Mouse (Mus musculus) CH12.LX (cell line): Measurements from ENCODE around the gene C730034F03Rik. TPM values are rescaled to one million over a fixed set of nuclear protein-coding genes. Genes with fewer than 3 reads are reported as not detected.

Experiments
- DNase-seq: peaks from one replicate; pipeline ENCODE4 v3.0.0-alpha.2; 2013; ENCODE audit errors: extremely low read depth
- H3K27ac ChIP-seq: 2 replicates; pipeline ENCODE4 v1.5.1; 2012; ENCODE audit warnings: low read depth, mild to moderate bottlenecking, control low read depth, moderate library complexity; ENCODE audit not compliant: insufficient read depth
- H3K27me3 ChIP-seq: replicated peaks from 2 replicates; pipeline ENCODE3; 2012; ENCODE audit warnings: inconsistent platforms
- H3K36me3 ChIP-seq, 2 experiments: replicated peaks in 1 of 2; 2 replicates each; pipeline versions ENCODE3 to v1.6.1; 2012; ENCODE audit warnings: inconsistent platforms in 1 of 2, low read length in 1 of 2, mild to moderate bottlenecking in 1 of 2, mixed read lengths in 1 of 2, moderate library complexity in 1 of 2; ENCODE audit not compliant: control insufficient read depth in 1 of 2, insufficient read depth in 1 of 2
- H3K4me1 ChIP-seq, 2 experiments: 2 replicates each; pipeline ENCODE4 v1.6.1; 2012; ENCODE audit warnings: inconsistent platforms in 1 of 2, moderate library complexity in 1 of 2; ENCODE audit not compliant: insufficient read depth in 2 of 2, control insufficient read depth in 1 of 2
- H3K4me2 ChIP-seq: 2 replicates; pipeline ENCODE4 v1.6.1; 2012; ENCODE audit warnings: low read depth, mild to moderate bottlenecking, control low read depth; ENCODE audit not compliant: poor library complexity, insufficient read depth, severe bottlenecking
- H3K4me3 ChIP-seq, 3 experiments: fragments of 150-350 bp in 1 of 3; sonication (generic) in 1 of 3; replicated peaks in 1 of 3; 2 replicates each; pipeline versions ENCODE3 to v1.5.1; 2011 to 2012; ENCODE audit warnings: low read depth in 2 of 3, low read length in 2 of 3, mild to moderate bottlenecking in 2 of 3, moderate library complexity in 2 of 3, control low read depth in 1 of 3, improper control_type of control experiment in 1 of 3, inconsistent platforms in 1 of 3, mixed read lengths in 1 of 3; ENCODE audit not compliant: poor library complexity in 1 of 3
- H3K79me2 ChIP-seq: replicated peaks from 2 replicates; pipeline ENCODE4 v1.6.1; 2012; ENCODE audit warnings: mild to moderate bottlenecking, moderate library complexity; ENCODE audit not compliant: control insufficient read depth, poor library complexity, insufficient read depth, severe bottlenecking; ENCODE audit errors: extremely low read depth
- H3K9ac ChIP-seq: 2 replicates; pipeline ENCODE4 v1.6.1; 2012; ENCODE audit warnings: low read depth, mild to moderate bottlenecking, control low read depth, moderate library complexity; ENCODE audit not compliant: insufficient read depth
- H3K9me3 ChIP-seq: replicated peaks from 2 replicates; pipeline ENCODE3; 2012; ENCODE audit warnings: low read length, inconsistent platforms, mixed read lengths
- BHLHE40 ChIP-seq: IDR thresholded peaks from 2 replicates; pipeline ENCODE4 v1.6.1; 2011; ENCODE audit warnings: mild to moderate bottlenecking, low read depth, low read length, improper control_type of control experiment
- CHD1 ChIP-seq: IDR thresholded peaks from 2 replicates; pipeline ENCODE4 v1.6.1; 2012; ENCODE audit warnings: low read depth, low read length, improper control_type of control experiment, inconsistent platforms
- CTCF ChIP-seq, 2 experiments: IDR thresholded peaks in 1 of 2; conservative IDR thresholded peaks in 1 of 2; 2 replicates each; pipeline ENCODE4 v1.5.1; 2011 to 2012; ENCODE audit warnings: low read depth in 2 of 2, low read length in 2 of 2, improper control_type of control experiment in 1 of 2, inconsistent platforms in 1 of 2, mild to moderate bottlenecking in 1 of 2, moderate library complexity in 1 of 2
- EP300 ChIP-seq: IDR thresholded peaks from 2 replicates; pipeline ENCODE4 v1.6.1; 2011; ENCODE audit warnings: low read length, improper control_type of control experiment
- IRF4 ChIP-seq: IDR thresholded peaks from 2 replicates; pipeline ENCODE4 v1.6.1; 2014; ENCODE audit warnings: low read depth, mild to moderate bottlenecking, inconsistent platforms, low read length, improper control_type of control experiment
- JUND ChIP-seq: conservative IDR thresholded peaks from 2 replicates; pipeline ENCODE4 v1.6.1; 2011; ENCODE audit warnings: low read depth, low read length, improper control_type of control experiment
- MAZ ChIP-seq: IDR thresholded peaks from 2 replicates; pipeline ENCODE4 v1.6.1; 2012; ENCODE audit warnings: low read depth, mild to moderate bottlenecking, inconsistent platforms, low read length, improper control_type of control experiment, moderate library complexity
- MEF2A ChIP-seq: IDR thresholded peaks from 2 replicates; pipeline ENCODE4 v1.6.1; 2014; ENCODE audit warnings: low read depth, mild to moderate bottlenecking, inconsistent platforms, low read length, improper control_type of control experiment, borderline replicate concordance
- NELFE ChIP-seq: IDR thresholded peaks from 2 replicates; pipeline ENCODE4 v1.6.1; 2011; ENCODE audit warnings: low read depth, low read length, improper control_type of control experiment
- NRF1 ChIP-seq: IDR thresholded peaks from 2 replicates; pipeline ENCODE4 v1.6.1; 2014; ENCODE audit warnings: low read depth, mild to moderate bottlenecking, inconsistent platforms, low read length, improper control_type of control experiment, moderate library complexity
- PAX5 ChIP-seq: IDR thresholded peaks from 2 replicates; pipeline ENCODE4 v1.6.1; 2012; ENCODE audit warnings: low read length, inconsistent platforms, mixed read lengths
- POLR2A ChIP-seq: IDR thresholded peaks from 2 replicates; pipeline ENCODE4 v1.6.1; 2011; ENCODE audit warnings: low read depth, mild to moderate bottlenecking, improper control_type of control experiment, low read length
- RAD21 ChIP-seq: IDR thresholded peaks from 2 replicates; pipeline ENCODE4 v1.6.1; 2011; ENCODE audit warnings: low read depth, mild to moderate bottlenecking, low read length, improper control_type of control experiment, moderate library complexity
- RCOR1 ChIP-seq: conservative IDR thresholded peaks from 2 replicates; pipeline ENCODE4 v1.6.1; 2012; ENCODE audit warnings: low read depth, mild to moderate bottlenecking, inconsistent platforms, low read length, improper control_type of control experiment
- TBP ChIP-seq: conservative IDR thresholded peaks from 2 replicates; pipeline ENCODE4 v1.6.1; 2011; ENCODE audit warnings: low read depth, low read length, improper control_type of control experiment
- UBTF ChIP-seq: IDR thresholded peaks from 2 replicates; pipeline ENCODE4 v1.6.1; 2012; ENCODE audit warnings: low read depth, mild to moderate bottlenecking, inconsistent platforms, low read length, improper control_type of control experiment, moderate library complexity
- USF1 ChIP-seq: IDR thresholded peaks from 2 replicates; pipeline ENCODE4 v1.6.1; 2014; ENCODE audit warnings: low read depth, mild to moderate bottlenecking, inconsistent platforms, low read length, improper control_type of control experiment
- USF2 ChIP-seq: conservative IDR thresholded peaks from 2 replicates; pipeline ENCODE4 v1.6.1; 2011; ENCODE audit warnings: low read depth, low read length, improper control_type of control experiment
- ZKSCAN1 ChIP-seq: IDR thresholded peaks from 2 replicates; pipeline ENCODE4 v1.6.1; 2012; ENCODE audit warnings: low read depth, inconsistent platforms, low read length, improper control_type of control experiment, borderline replicate concordance
- ZMIZ1 ChIP-seq: IDR thresholded peaks from 2 replicates; pipeline ENCODE4 v1.6.1; 2012; ENCODE audit warnings: low read depth, mild to moderate bottlenecking, inconsistent platforms, low read length, improper control_type of control experiment
- ZNF384 ChIP-seq: IDR thresholded peaks from 2 replicates; pipeline ENCODE4 v1.6.1; 2012; ENCODE audit warnings: low read depth, low read length, improper control_type of control experiment, inconsistent platforms
- dilution Hi-C: fragments of 300-500 bp; cut with MboI; formaldehyde crosslinking; loops from 2 replicates; pipeline ENCODE4 v1.14.3; 2020; ENCODE audit warnings: low sequenced_read_pairs; ENCODE audit not compliant: extremely low pct_unique_long_range_greater_than_20kb, extremely low pct_ligation_motif_present
- in situ Hi-C: fragments of 300-500 bp; cut with MboI; formaldehyde crosslinking; loops from 3 replicates; pipeline ENCODE4 v1.14.3; 2019; ENCODE audit warnings: low sequenced_read_pairs, low pct_ligation_motif_present, low pct_unique_long_range_greater_than_20kb, mixed read lengths
- polyA plus RNA-seq: library from polyadenylated mRNA; unstranded; fragments of >175 nt; gene quantifications from 2 replicates; pipeline ENCODE4 v1.2.1, GENCODE M21; 2012; ENCODE audit warnings: low read depth; ENCODE audit not compliant: insufficient read length
- total RNA-seq, 2 experiments: library from RNA; depleted of rRNA; stranded (reverse); fragments of 300-350 nt in 1 of 2; fragments of >200 nt in 1 of 2; gene quantifications; 2 replicates each; pipeline ENCODE4 v1.2.3; 2012 to 2014

The C730034F03Rik gene
- total and polyA plus RNA-seq, 3 experiments: 0.35 to 3.6 (median 1.1) TPM

DNA sequence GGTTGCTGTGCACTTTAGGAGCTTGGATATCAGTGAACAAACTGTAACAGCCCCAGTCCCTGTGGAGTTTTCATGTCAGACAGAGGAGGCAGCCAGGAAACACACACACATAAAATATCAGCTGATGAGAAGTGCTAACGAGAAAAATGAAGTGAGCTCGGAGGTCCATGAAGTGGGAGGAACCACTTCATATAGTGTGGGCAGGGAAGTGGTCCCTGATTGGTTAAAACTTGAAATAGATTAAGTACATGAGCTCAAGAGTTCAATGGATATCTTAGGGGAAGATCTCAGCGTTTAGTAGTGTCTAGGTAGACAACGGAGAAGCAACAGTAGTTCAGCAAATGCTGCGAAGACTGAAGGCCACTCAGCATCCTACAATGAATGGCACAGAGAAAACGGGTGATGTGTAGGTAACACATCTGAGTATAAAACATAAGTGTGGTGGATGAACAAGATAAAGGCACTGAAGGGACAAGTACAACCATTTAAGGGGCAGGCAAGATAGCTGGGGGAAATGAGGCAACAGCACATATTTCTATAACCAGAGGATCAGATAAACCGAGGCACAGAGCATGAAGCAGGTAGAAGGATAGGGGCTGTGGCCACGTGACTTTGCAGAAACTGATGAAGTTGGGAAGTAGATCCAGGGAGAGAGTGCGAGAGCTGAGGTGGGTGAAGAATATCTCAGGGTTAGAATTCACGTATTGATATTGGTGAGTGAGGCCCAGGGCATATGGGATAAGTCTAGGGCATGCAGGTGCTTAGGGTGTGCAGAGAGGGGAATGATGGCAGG is 24.4 kb upstream of the C730034F03Rik start:
- H3K4me3 ChIP-seq: no peak overlapping the region
- TF ChIP-seq MAZ (no peak), ZNF384 (no peak), USF2 (no peak), CHD1 (no peak), EP300 (no peak), ZKSCAN1 (no peak), IRF4 (no peak), POLR2A (no peak), RAD21 (no peak), USF1 (no peak), MEF2A (no peak), ZMIZ1 (no peak), RCOR1 (no peak), UBTF (no peak)
- dilution Hi-C loops (no loop called here), in situ Hi-C loops (no loop called here)
- H3K4me1 ChIP-seq: no peaks in the 10 kb centered on the region
- H3K36me3 ChIP-seq: no peaks in the 10 kb centered on the region
- no peak overlapping the region for H3K9ac ChIP-seq
- H3K27ac ChIP-seq: no peak overlapping the region
- no peaks in the 10 kb centered on the region for H3K79me2 ChIP-seq
- peaks cover 13% of the 10 kb centered on the region for H3K9me3 ChIP-seq
- no peak overlapping the region for H3K4me2 ChIP-seq
- peaks cover 7% of the 10 kb centered on the region for H3K27me3 ChIP-seq
- DNase-seq: no peak

- H3K9me3 ChIP-seq: peaks cover 15% of the 10 kb centered on the region
- H3K4me2 ChIP-seq: no peak overlapping the region
- no peaks in the 10 kb centered on the region for H3K79me2 ChIP-seq
- H3K36me3 ChIP-seq: no peaks in the 10 kb centered on the region
- TF ChIP-seq JUND: no peak
- TF ChIP-seq CTCF (conservative IDR thresholded peaks at IDR 0.05 in 1 of 2, IDR thresholded peaks at IDR 0.05 in 1 of 2; ENCODE audit: low read depth in 2 of 2, low read length in 2 of 2): no peak
- no peak for TF ChIP-seq TBP
- TF ChIP-seq NELFE: no peak
- TF ChIP-seq NRF1: no peak
- TF ChIP-seq BHLHE40: no peak
- no peak for TF ChIP-seq PAX5
- TF ChIP-seq, all 38 proteins: peak for 0
- Histone ChIP-seq H3K4me1 (no peaks in the 10 kb centered on the region), H3K27me3 (peaks cover 3% of the 10 kb centered on the region), H3K4me3 (no peak overlapping the region), H3K27ac (no peak overlapping the region), H3K9ac (no peak overlapping the region)
- dilution Hi-C loops: no loop called here
- in situ Hi-C loops: no loop called here
- no peak for DNase-seq
Measured at GRCm38 (mm10) chr15:89406691-89407090, 22.7 kb upstream of the C730034F03Rik start.
